Mouse (Mus musculus) neutrophil, adult 59 days (primary cell): ENCODE data around the gene Olfr360. TPM values are rescaled to one million over a fixed set of nuclear protein-coding genes. Genes with fewer than 3 reads are reported as not detected.

ENCODE experiments used
- total RNA-seq, 2 experiments: library from RNA; stranded (reverse); gene quantifications; 1 replicate in 1 of 2; 2 replicates in 1 of 2; pipeline ENCODE4 v1.2.4; 2023

Gene Olfr360
- total RNA-seq: not detected

GRCm38 (mm10) chr2:37065446-37065845, at the start of gene Olfr360:
Olfr360 (plus strand) TSS chr2:37065746.

GRCm38 (mm10) chr2:37089190-37089589, 23.6 kb downstream of the Olfr360 start, which contains the start of gene Olfr361:
Olfr361 (minus strand) TSS chr2:37089290.

GRCm38 (mm10) chr2:37117810-37118209, 52.3 kb downstream of the Olfr360 start, which contains the start of gene Olfr362:
Olfr362 (minus strand) TSS chr2:37117910.

Other genes starting within 250 kb of the Olfr360 start
- not detected for gene Olfr3, start 248.7 kb upstream of the Olfr360 start, total RNA-seq
- gene Olfr350, start 219.4 kb upstream of the Olfr360 start, total RNA-seq: not detected
- gene Olfr351, start 203.1 kb upstream of the Olfr360 start, total RNA-seq: not detected
- gene Olfr352, start 197.3 kb upstream of the Olfr360 start, total RNA-seq: not detected
- not detected for gene Olfr353, start 172.8 kb upstream of the Olfr360 start, total RNA-seq
- not detected for gene Olfr354, start 160.1 kb upstream of the Olfr360 start, total RNA-seq
- not detected for gene Olfr355, start 136.8 kb upstream of the Olfr360 start, total RNA-seq
- not detected for gene Olfr356, start 128.6 kb upstream of the Olfr360 start, total RNA-seq
- gene Olfr357, start 71.9 kb upstream of the Olfr360 start, total RNA-seq: not detected
- gene Olfr358, start 56.4 kb upstream of the Olfr360 start, total RNA-seq: not detected
- gene Olfr361, start 23.5 kb downstream of the Olfr360 start, total RNA-seq: not detected
- not detected for gene Olfr362, start 52.2 kb downstream of the Olfr360 start, total RNA-seq
- not detected for gene Olfr364-ps1, start 73.6 kb downstream of the Olfr360 start, total RNA-seq
- not detected for gene Olfr365, start 122.5 kb downstream of the Olfr360 start, total RNA-seq
- not detected for gene Olfr366, start 145.8 kb downstream of the Olfr360 start, total RNA-seq